Mouse (Mus musculus): ENCODE measurements around the gene 1700019D03Rik.
A peak's percentile ranks its signal among the peaks of the same experiment; 100 is the strongest.
"Not testable (repeated sequence)": the region's sequence is repeated elsewhere in the genome, so short reads cannot be mapped to it uniquely, and the experiment has no call there.

Gene 1700019D03Rik

GRCm38 (mm10) chr1:52954456-52954855 lies 65.5 kb downstream of the 1700019D03Rik start:
- no peak for DNase-seq (ENCODE audit: low spot score in 2 of 2)

- no peak for DNase-seq (ENCODE audit: low spot score in 2 of 2)
Measured at GRCm38 (mm10) chr1:52953548-52953947, 66.4 kb downstream of the 1700019D03Rik start.

GRCm38 (mm10) chr1:52952551-52953397 lies 67.2 kb downstream of the 1700019D03Rik start:
- peak in 1 of 2 experiments; percentile 28 for DNase-seq (ENCODE audit: low spot score in 2 of 2)

GRCm38 (mm10) chr1:52952143-52952542 lies 67.8 kb downstream of the 1700019D03Rik start:
- no peak for DNase-seq (ENCODE audit: low spot score in 2 of 2)

GRCm38 (mm10) chr1:52951146-52951868 lies 68.7 kb downstream of the 1700019D03Rik start:
- no peak for DNase-seq (ENCODE audit: low spot score in 2 of 2)

- no peak for DNase-seq (ENCODE audit: low spot score in 2 of 2)
Measured at GRCm38 (mm10) chr1:52947895-52948294, 72.1 kb downstream of the 1700019D03Rik start.

- no peak for DNase-seq (ENCODE audit: low spot score in 2 of 2)
Measured at GRCm38 (mm10) chr1:52939021-52939420, 81.0 kb downstream of the 1700019D03Rik start.

GRCm38 (mm10) chr1:52934494-52934893 lies 85.5 kb downstream of the 1700019D03Rik start:
- no peak for DNase-seq (ENCODE audit: low spot score in 2 of 2)

GRCm38 (mm10) chr1:52924482-52924881 lies 95.5 kb downstream of the 1700019D03Rik start:
- not testable (repeated sequence) for DNase-seq (ENCODE audit: low spot score in 2 of 2)

- DNase-seq (ENCODE audit: low spot score in 2 of 2), result not testable (repeated sequence)
Measured at GRCm38 (mm10) chr1:52918897-52919296, 101.1 kb downstream of the 1700019D03Rik start.

- no peak for DNase-seq (ENCODE audit: low spot score in 2 of 2)
Measured at GRCm38 (mm10) chr1:52916655-52917054, 103.3 kb downstream of the 1700019D03Rik start.

GRCm38 (mm10) chr1:52909783-52910182 lies 110.2 kb downstream of the 1700019D03Rik start:
- DNase-seq (ENCODE audit: low spot score in 2 of 2), result no peak

GRCm38 (mm10) chr1:52884208-52884607 lies 135.8 kb downstream of the 1700019D03Rik start:
- DNase-seq (ENCODE audit: low spot score in 2 of 2), result no peak
